Mouse (Mus musculus) CH12.LX (cell line): ENCODE data around the gene Herc4.

ENCODE experiments used
- BHLHE40 ChIP-seq: IDR thresholded peaks from 2 replicates; pipeline ENCODE4 v1.6.1; 2011; ENCODE audit warnings: mild to moderate bottlenecking, low read depth, low read length, improper control_type of control experiment
- CHD1 ChIP-seq: IDR thresholded peaks from 2 replicates; pipeline ENCODE4 v1.6.1; 2012; ENCODE audit warnings: low read depth, low read length, improper control_type of control experiment, inconsistent platforms
- CHD2 ChIP-seq: IDR thresholded peaks from 2 replicates; pipeline ENCODE4 v1.6.1; 2011; ENCODE audit warnings: low read length, improper control_type of control experiment
- CTCF ChIP-seq, 2 experiments: IDR thresholded peaks in 1 of 2; conservative IDR thresholded peaks in 1 of 2; 2 replicates each; pipeline ENCODE4 v1.5.1; 2011 to 2012; ENCODE audit warnings: low read depth in 2 of 2, low read length in 2 of 2, improper control_type of control experiment in 1 of 2, inconsistent platforms in 1 of 2, mild to moderate bottlenecking in 1 of 2, moderate library complexity in 1 of 2
- JUND ChIP-seq: conservative IDR thresholded peaks from 2 replicates; pipeline ENCODE4 v1.6.1; 2011; ENCODE audit warnings: low read depth, low read length, improper control_type of control experiment
- MAZ ChIP-seq: IDR thresholded peaks from 2 replicates; pipeline ENCODE4 v1.6.1; 2012; ENCODE audit warnings: low read depth, mild to moderate bottlenecking, inconsistent platforms, low read length, improper control_type of control experiment, moderate library complexity
- NELFE ChIP-seq: IDR thresholded peaks from 2 replicates; pipeline ENCODE4 v1.6.1; 2011; ENCODE audit warnings: low read depth, low read length, improper control_type of control experiment
- POLR2A ChIP-seq: IDR thresholded peaks from 2 replicates; pipeline ENCODE4 v1.6.1; 2011; ENCODE audit warnings: low read depth, mild to moderate bottlenecking, improper control_type of control experiment, low read length
- RAD21 ChIP-seq: IDR thresholded peaks from 2 replicates; pipeline ENCODE4 v1.6.1; 2011; ENCODE audit warnings: low read depth, mild to moderate bottlenecking, low read length, improper control_type of control experiment, moderate library complexity
- TCF12 ChIP-seq: IDR thresholded peaks from 2 replicates; pipeline ENCODE4 v1.6.1; 2014; ENCODE audit warnings: low read depth, mild to moderate bottlenecking, inconsistent platforms, low read length, improper control_type of control experiment
- USF1 ChIP-seq: IDR thresholded peaks from 2 replicates; pipeline ENCODE4 v1.6.1; 2014; ENCODE audit warnings: low read depth, mild to moderate bottlenecking, inconsistent platforms, low read length, improper control_type of control experiment
- USF2 ChIP-seq: conservative IDR thresholded peaks from 2 replicates; pipeline ENCODE4 v1.6.1; 2011; ENCODE audit warnings: low read depth, low read length, improper control_type of control experiment
- ZMIZ1 ChIP-seq: IDR thresholded peaks from 2 replicates; pipeline ENCODE4 v1.6.1; 2012; ENCODE audit warnings: low read depth, mild to moderate bottlenecking, inconsistent platforms, low read length, improper control_type of control experiment

- TF ChIP-seq CTCF (conservative IDR thresholded peaks at IDR 0.05 in 1 of 2, IDR thresholded peaks at IDR 0.05 in 1 of 2; ENCODE audit: low read depth in 2 of 2, low read length in 2 of 2) (no peak), BHLHE40 (no peak), NELFE (no peak), USF1 (no peak), CHD2 (no peak), TCF12 (no peak), POLR2A (no peak), USF2 (no peak), CHD1 (no peak), ZMIZ1 (no peak), MAZ (no peak), RAD21 (no peak), JUND (no peak)
Measured at GRCm38 (mm10) chr10:63348291-63348690, 104.7 kb downstream of the Herc4 start.
